Mouse (Mus musculus): ENCODE measurements at regions not wholly inside any gene's neighbourhood (a gene's known extent, or its start where the extent isn't known, plus 50 kb on each side); places are given as distances from the start of the nearest gene placed in this dataset.

DNA sequence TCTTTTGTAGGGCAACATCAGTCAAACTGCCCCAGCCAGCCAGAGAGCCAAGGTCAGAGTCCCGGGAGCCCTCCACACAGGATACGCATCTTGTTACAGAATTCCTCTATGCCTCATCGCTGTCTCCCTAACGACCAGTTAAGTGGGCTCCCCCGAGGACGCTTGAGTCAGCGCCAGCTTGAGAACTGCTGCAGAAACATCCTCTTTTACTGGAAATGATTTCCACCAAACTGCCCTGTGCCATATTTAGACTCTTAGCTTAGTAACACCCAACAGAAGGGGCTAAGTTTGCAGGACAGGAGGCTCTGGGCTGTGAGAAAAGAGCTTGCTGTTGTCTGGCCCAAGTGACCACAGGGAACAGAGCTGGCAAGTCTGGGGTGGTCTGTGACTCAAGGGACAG is 357.0 kb downstream of the Setd4 start:
- no peak for ATAC-seq

DNA sequence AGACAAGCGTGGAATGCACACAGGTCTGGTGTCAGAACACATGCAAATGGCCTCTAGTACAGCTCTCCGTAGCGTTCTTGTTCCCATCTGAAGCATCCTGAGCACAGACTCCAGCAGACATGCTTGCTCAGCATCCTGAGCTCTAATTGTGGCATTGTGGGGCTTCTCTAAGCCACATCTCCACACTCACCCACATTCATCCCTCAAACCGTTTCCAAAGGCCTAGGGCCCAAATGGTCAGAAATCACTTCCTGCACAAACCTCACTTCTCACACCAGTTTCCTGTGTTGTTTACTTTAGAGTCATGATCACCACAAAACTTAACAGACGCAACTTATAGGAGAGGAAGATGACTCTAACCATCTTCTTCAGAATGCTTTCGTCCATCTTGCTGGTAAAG is 358.1 kb downstream of the Setd4 start:
- ATAC-seq, result no peak

DNA sequence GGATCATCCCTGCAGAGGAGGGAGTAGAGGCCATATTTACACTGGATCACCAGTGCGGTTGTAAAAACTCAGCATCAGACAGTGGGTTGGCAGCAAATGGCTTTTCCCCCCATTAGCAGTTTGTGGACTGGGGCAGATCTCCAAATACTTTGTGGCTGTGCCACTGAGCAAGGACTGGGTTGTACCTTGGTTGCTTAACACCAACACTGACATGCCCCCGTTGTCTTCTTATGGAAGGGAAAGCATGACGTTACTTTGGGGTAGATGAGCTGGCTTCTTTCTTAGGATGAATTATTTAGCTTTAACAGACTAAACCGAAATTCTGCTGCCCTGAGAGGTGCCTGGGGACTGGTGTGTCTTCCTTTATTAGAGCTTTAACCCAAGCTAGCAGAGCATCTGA is 365.0 kb downstream of the Setd4 start:
- no peak for ATAC-seq

GRCm38 (mm10) chr16:93238326-93238725 is 365.5 kb downstream of the Setd4 start:
- no peak for ATAC-seq

GRCm38 (mm10) chr16:93225644-93226043 is 378.2 kb downstream of the Setd4 start:
- no peak for ATAC-seq

- no peak for ATAC-seq
Measured at GRCm38 (mm10) chr16:93225196-93225595, 378.7 kb downstream of the Setd4 start.

- ATAC-seq, result no peak
Measured at GRCm38 (mm10) chr16:93219731-93220130, 384.1 kb downstream of the Setd4 start.

DNA sequence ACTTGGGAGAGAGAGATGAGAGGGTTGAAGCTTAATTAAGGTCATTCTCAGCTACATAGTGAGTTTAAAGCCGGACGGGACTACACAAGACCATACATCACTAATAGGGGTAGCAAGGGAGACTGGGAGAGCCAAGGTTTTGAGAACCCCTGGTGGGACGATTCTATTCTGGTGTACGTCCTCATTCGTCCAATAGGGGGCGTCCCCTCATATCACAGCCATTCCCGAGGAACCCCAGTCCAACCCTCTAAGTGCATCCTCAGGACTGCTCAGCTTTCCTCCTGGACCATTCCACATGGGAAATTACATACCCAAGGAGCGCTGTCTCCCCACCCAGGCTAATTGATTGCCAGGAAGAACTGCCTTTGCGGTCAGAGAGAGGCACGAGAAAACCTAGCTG is 385.5 kb downstream of the Setd4 start:
- ATAC-seq, result no peak

GRCm38 (mm10) chr16:93217600-93218226 is 386.1 kb downstream of the Setd4 start:
- ATAC-seq, result no peak

- no peak for ATAC-seq
Measured at GRCm38 (mm10) chr16:93215630-93216029, 388.2 kb downstream of the Setd4 start.

- ATAC-seq, result no peak
Measured at GRCm38 (mm10) chr16:93213618-93214017, 387.7 kb upstream of the Runx1 start.

- no peak for ATAC-seq
Measured at GRCm38 (mm10) chr16:93207675-93208074, 381.7 kb upstream of the Runx1 start.

GRCm38 (mm10) chr16:93207217-93207616 is 381.3 kb upstream of the Runx1 start:
- no peak for ATAC-seq

- ATAC-seq, result no peak
Measured at GRCm38 (mm10) chr16:93206325-93206724, 380.4 kb upstream of the Runx1 start.

DNA sequence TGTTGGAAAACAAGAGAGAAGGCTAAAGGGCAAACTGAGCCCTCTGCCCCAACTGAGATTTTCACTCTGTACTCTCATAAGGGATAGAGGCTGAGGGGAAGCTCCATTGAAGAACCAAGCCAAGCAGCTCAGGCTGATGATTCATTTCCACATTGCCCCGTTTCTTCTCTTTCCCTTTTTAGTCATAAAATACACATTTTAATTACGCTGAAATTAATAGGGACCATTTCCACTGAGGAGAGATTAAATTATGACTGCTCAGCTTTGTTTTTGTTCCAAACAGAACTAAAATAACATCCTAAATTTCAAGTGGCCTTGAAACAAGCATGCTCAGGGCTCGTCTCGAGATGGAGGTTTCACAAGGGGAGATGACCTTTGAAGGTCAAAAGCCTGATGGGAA is 378.7 kb upstream of the Runx1 start:
- no peak for ATAC-seq

DNA sequence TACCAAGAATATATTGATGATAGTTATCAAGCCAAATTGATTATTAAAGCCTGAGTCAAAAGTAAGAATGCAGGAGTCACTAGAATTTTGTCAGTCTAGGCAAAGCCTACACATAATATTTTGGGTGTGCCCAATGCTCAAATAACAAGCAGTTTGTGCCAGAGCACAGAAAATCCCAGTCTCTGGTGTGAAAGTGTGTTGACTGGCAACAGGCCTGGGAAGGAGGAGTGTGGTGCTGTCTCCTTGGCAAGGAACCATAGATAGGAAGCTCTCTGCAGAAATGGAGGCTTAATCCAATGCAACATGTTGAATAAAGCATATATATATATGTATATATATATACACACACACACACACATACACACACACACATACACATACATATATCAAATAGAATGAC is 376.6 kb upstream of the Runx1 start:
- no peak for ATAC-seq

DNA sequence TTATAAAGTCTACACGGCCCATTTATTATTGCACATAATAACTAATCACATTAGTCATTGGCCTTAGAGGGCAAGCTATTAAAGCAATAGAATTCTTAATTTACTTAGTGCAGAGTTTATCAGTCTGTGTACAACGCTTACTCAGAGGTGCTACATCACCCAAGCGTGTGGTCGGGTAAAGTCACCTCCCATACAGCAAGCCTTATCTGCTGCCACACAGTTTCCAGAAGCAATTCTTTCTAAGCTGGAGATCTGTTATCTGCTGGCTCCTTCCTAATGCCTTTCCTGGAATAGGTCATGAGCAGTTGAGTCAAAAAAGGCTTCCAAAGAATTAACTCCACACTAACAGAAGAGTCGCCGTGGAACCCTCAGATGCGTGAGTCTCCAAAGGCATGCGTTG is 371.4 kb upstream of the Runx1 start:
- ATAC-seq, result no peak

DNA sequence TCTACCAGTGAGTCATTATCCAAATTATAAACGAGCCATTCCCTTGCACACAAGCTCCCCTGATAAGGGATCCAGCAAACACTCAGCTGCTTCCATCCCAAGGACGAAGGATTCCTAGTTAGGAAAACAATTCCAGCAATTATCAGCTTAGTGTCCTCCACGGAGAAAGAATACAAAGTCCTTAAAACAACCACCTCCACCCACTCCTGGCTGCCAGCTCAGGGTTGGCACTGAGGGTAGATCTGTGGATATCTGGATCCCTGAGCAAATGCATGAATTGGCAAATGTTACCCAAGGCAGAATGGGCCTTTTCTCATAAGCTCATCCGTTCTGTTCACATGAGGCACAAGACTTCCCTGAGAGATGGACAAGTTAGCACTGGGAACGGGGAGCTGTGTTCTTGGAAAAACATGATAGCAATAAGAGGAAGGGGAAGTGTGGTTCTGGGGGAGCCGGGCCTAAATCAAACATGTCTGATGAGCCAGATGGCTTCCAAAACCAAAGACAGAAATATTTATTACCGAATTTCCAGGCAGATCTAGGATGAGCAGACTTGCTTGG is 368.1 kb upstream of the Runx1 start:
- ATAC-seq, result no peak

- no peak for ATAC-seq
Measured at GRCm38 (mm10) chr16:93193263-93193662, 367.3 kb upstream of the Runx1 start.

GRCm38 (mm10) chr16:93192651-93193173 is 366.8 kb upstream of the Runx1 start:
- ATAC-seq, result no peak

DNA sequence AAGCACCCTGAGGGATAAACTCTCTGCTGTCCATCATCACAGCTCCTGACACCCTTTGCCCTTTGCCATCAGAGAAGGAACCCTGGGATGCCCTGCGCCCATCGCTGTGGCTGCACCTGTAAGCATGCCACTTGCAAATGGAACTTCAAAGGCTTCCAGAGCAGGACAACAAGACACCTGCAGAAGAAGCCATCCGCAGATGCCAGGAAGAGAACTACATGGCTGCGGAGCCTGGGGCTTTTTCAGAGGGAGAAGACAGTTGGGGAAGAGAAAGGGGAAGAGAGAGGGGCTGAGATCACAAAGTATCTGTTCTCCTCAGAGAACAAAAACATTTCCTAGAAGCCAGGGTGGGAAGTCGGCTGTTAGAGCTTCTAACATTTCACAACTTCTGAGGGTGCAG is 365.2 kb upstream of the Runx1 start:
- ATAC-seq, result no peak

DNA sequence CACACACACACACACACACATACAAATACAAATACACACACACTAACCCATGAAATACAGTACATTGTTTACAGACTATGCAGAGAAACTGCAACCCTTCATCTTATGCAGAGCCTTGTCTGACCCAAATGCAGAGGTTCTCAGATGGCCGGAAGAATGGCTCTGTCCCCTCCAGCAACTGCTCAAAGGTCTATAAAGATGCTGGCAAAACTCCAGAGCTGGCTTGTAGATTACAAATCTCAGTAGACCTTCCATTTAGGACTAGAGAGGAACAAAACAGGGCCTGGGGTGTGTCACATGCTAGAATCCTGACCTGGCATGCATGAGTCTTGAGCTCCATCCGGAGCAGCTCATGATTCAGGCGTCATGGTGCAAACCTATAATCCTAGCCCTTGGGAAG is 364.4 kb upstream of the Runx1 start:
- ATAC-seq, result no peak

DNA sequence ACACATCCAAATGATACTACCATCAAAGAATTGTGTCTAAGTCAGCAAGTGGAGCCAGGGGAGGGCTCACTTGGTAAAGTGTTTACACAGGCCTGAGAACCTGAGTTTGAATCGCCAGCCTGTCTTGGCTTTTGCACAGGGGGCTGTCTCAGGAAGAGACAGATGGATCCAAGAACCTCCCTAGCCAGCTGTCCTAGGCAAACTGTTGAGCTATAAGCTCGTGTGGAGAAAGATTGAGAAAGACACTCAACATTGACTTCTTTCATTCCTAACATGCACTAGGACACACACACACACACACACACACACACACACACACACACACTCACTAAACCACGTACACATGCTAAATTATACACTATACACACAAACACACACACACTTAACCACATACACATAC is 363.9 kb upstream of the Runx1 start:
- ATAC-seq, result no peak

DNA sequence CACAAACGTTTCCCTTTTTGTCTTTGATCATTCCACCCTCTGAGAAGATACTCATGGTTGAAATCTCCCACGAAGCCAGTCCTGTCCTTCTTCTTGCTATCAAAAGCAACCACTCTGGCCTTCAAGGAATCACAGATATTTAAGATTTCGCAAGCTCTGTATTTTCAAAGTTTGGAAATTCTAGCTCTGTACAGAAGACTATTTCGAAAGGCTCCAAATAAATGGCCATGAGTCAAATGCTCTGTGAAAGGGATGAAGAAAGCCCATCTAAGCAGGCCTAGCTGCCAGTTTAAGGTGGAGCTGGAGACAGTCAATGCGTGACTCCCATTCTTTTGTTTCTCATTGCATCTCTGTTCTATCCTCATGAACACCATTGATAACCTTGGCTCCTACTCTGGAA is 363.5 kb upstream of the Runx1 start:
- no peak for ATAC-seq

DNA sequence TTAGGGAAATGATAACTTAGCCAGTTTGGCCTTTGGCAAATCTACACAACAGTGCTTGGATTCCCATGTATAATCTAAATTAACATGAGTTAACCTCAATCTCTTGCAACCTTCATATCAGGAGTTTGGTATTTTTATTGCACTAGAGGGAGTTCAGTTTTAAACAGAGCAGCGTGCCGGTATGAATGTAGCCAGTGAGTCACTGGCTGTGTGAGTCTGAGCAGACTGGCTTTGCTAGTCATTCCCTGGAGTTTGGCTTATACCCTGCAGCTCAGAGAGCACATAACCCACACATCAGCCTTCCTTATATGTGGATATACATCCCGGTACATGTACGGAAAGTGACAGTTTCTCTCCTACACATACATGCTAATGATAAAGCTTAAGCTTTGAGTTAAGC is 360.6 kb upstream of the Runx1 start:
- ATAC-seq, result no peak

All from CD4-positive, CD25-positive, alpha-beta regulatory T cell, adult 4 months (primary cell).